Mouse (Mus musculus): ENCODE data around the gene Sorcs2. TPM values are rescaled to one million over a fixed set of nuclear protein-coding genes. Genes with fewer than 3 reads are reported as not detected.

Sorcs2 gene
- polyA plus RNA-seq, 1 experiment from 2014 or later: 3.1 TPM

- H3K9me3 ChIP-seq (ENCODE audit: control insufficient read depth, low read length): no peaks in the 10 kb centered on the region
- no peak overlapping the region for H3K4me2 ChIP-seq (replicated peaks; ENCODE audit: low read depth)
- H3K36me3 ChIP-seq (ENCODE audit: control insufficient read depth, insufficient read depth, low read length): no peaks in the 10 kb centered on the region
- no peak overlapping the region for H3K27ac ChIP-seq (replicated peaks)
- ATAC-seq (ENCODE audit: low FRiP score, low TSS enrichment) (no peak), DNase-seq (ENCODE audit: low spot score) (no peak)
- no peaks in the 10 kb centered on the region for H3K27me3 ChIP-seq (ENCODE audit: control insufficient read depth, insufficient read depth, low read length)
- H3K4me1 ChIP-seq (replicated peaks; ENCODE audit: control insufficient read depth, insufficient read depth): no peaks in the 10 kb centered on the region
- WGBS: 80% methylated on average over 5 of the region's 5 CpGs
- no peak for TF ChIP-seq EP300 (optimal IDR thresholded peaks at IDR 0.05)
- no peak for TF ChIP-seq CTCF (IDR thresholded peaks at IDR 0.05; ENCODE audit: low read depth)
- H3K9ac ChIP-seq (ENCODE audit: low read length): no peak overlapping the region
- no peak overlapping the region for H3K4me3 ChIP-seq (ENCODE audit: low read depth, low read length)
Measured at GRCm38 (mm10) chr5:36179708-36180107, 218.2 kb downstream of the Sorcs2 start.

GRCm38 (mm10) chr5:36178785-36179184 lies 219.2 kb downstream of the Sorcs2 start:
- TF ChIP-seq CTCF (IDR thresholded peaks at IDR 0.05; ENCODE audit: low read depth): no peak
- TF ChIP-seq EP300 (optimal IDR thresholded peaks at IDR 0.05): no peak
- H3K9ac ChIP-seq (ENCODE audit: low read length): no peak overlapping the region
- H3K4me3 ChIP-seq (ENCODE audit: low read depth, low read length): no peak overlapping the region
- no peaks in the 10 kb centered on the region for H3K9me3 ChIP-seq (ENCODE audit: control insufficient read depth, low read length)
- no peaks in the 10 kb centered on the region for H3K27me3 ChIP-seq (ENCODE audit: control insufficient read depth, insufficient read depth, low read length)
- 90% methylated on average over 3 of the region's 3 CpGs for WGBS
- no peaks in the 10 kb centered on the region for H3K36me3 ChIP-seq (ENCODE audit: control insufficient read depth, insufficient read depth, low read length)
- no peak overlapping the region for H3K4me2 ChIP-seq (replicated peaks; ENCODE audit: low read depth)
- no peaks in the 10 kb centered on the region for H3K4me1 ChIP-seq (replicated peaks; ENCODE audit: control insufficient read depth, insufficient read depth)
- H3K27ac ChIP-seq (replicated peaks): no peak overlapping the region
- DNase-seq (ENCODE audit: low spot score) (no peak), ATAC-seq (ENCODE audit: low FRiP score, low TSS enrichment) (no peak)

DNA sequence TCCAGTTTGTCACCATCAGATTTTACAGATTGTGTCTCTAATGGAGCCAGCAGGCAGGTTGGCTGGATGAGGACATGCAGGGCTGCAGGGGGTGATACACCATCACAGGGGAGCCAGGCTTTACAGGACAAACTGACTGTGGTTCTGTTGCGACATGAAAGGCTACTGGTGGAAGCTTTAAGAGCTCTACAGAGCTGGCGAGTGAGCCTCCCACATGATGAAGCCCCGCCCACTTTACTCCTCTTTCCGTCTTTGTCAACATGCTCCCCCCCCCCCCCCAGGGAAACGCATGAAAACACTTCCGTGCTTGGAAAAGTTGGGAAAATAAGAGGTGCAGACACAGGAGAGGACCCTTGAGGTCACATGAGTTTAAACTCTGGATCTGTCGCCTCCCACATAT lies 219.7 kb downstream of the Sorcs2 start:
- no peaks in the 10 kb centered on the region for H3K9me3 ChIP-seq (ENCODE audit: control insufficient read depth, low read length)
- H3K4me1 ChIP-seq (replicated peaks; ENCODE audit: control insufficient read depth, insufficient read depth): no peaks in the 10 kb centered on the region
- H3K4me2 ChIP-seq (replicated peaks; ENCODE audit: low read depth): no peak overlapping the region
- no peak overlapping the region for H3K9ac ChIP-seq (ENCODE audit: low read length)
- WGBS: 48% methylated on average over 7 of the region's 7 CpGs
- no peaks in the 10 kb centered on the region for H3K27me3 ChIP-seq (ENCODE audit: control insufficient read depth, insufficient read depth, low read length)
- no peak overlapping the region for H3K27ac ChIP-seq (replicated peaks)
- ATAC-seq (ENCODE audit: low FRiP score, low TSS enrichment) (no peak), DNase-seq (ENCODE audit: low spot score) (no peak)
- TF ChIP-seq CTCF (IDR thresholded peaks at IDR 0.05; ENCODE audit: low read depth) (no peak), EP300 (optimal IDR thresholded peaks at IDR 0.05) (no peak)
- no peak overlapping the region for H3K4me3 ChIP-seq (ENCODE audit: low read depth, low read length)
- no peaks in the 10 kb centered on the region for H3K36me3 ChIP-seq (ENCODE audit: control insufficient read depth, insufficient read depth, low read length)

GRCm38 (mm10) chr5:36176873-36177272 lies 221.1 kb downstream of the Sorcs2 start:
- Histone ChIP-seq H3K4me1 (replicated peaks; ENCODE audit: control insufficient read depth, insufficient read depth) (no peaks in the 10 kb centered on the region), H3K4me2 (replicated peaks; ENCODE audit: low read depth) (no peak overlapping the region), H3K9me3 (ENCODE audit: control insufficient read depth, low read length) (no peaks in the 10 kb centered on the region), H3K27me3 (ENCODE audit: control insufficient read depth, insufficient read depth, low read length) (no peaks in the 10 kb centered on the region), H3K36me3 (ENCODE audit: control insufficient read depth, insufficient read depth, low read length) (no peaks in the 10 kb centered on the region), H3K4me3 (ENCODE audit: low read depth, low read length) (no peak overlapping the region), H3K9ac (ENCODE audit: low read length) (no peak overlapping the region), H3K27ac (replicated peaks) (no peak overlapping the region)
- 94% methylated on average over 4 of the region's 4 CpGs for WGBS
- TF ChIP-seq CTCF (IDR thresholded peaks at IDR 0.05; ENCODE audit: low read depth) (no peak), EP300 (optimal IDR thresholded peaks at IDR 0.05) (no peak)
- DNase-seq (ENCODE audit: low spot score) (no peak), ATAC-seq (ENCODE audit: low FRiP score, low TSS enrichment) (no peak)

DNA sequence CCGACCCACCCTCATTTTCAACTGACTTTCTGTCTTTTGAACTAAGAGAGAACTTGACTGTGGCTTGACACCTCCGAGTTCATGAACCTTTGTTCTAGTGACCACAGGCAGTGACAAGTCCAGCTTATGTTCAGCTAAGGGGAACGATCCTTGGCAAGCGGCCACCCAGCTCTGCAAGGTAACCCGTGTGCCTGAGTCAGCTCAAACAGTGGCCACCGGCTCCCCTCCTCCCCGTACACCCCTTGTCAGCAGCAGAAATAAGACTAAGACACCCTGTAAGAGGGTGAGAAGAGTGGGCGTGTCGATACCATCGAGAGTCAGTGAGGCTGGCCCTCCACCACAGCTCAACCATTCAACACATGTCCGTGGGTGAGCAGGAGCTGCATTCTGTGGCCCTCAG lies 221.5 kb downstream of the Sorcs2 start:
- Histone ChIP-seq H3K27ac (replicated peaks) (no peak overlapping the region), H3K9me3 (ENCODE audit: control insufficient read depth, low read length) (no peaks in the 10 kb centered on the region), H3K36me3 (ENCODE audit: control insufficient read depth, insufficient read depth, low read length) (no peaks in the 10 kb centered on the region), H3K4me1 (replicated peaks; ENCODE audit: control insufficient read depth, insufficient read depth) (no peaks in the 10 kb centered on the region), H3K4me2 (replicated peaks; ENCODE audit: low read depth) (no peak overlapping the region), H3K4me3 (ENCODE audit: low read depth, low read length) (no peak overlapping the region), H3K27me3 (ENCODE audit: control insufficient read depth, insufficient read depth, low read length) (no peaks in the 10 kb centered on the region), H3K9ac (ENCODE audit: low read length) (no peak overlapping the region)
- DNase-seq (ENCODE audit: low spot score) (no peak), ATAC-seq (ENCODE audit: low FRiP score, low TSS enrichment) (no peak)
- 75% methylated on average over 11 of the region's 11 CpGs for WGBS
- TF ChIP-seq EP300 (optimal IDR thresholded peaks at IDR 0.05) (no peak), CTCF (IDR thresholded peaks at IDR 0.05; ENCODE audit: low read depth) (no peak)

- WGBS: 50% methylated on average over 9 of the region's 9 CpGs
- H3K4me3 ChIP-seq (ENCODE audit: low read depth, low read length): no peak overlapping the region
- H3K4me1 ChIP-seq (replicated peaks; ENCODE audit: control insufficient read depth, insufficient read depth): no peaks in the 10 kb centered on the region
- no peaks in the 10 kb centered on the region for H3K9me3 ChIP-seq (ENCODE audit: control insufficient read depth, low read length)
- DNase-seq (ENCODE audit: low spot score) (no peak), ATAC-seq (ENCODE audit: low FRiP score, low TSS enrichment) (no peak)
- H3K4me2 ChIP-seq (replicated peaks; ENCODE audit: low read depth): no peak overlapping the region
- H3K27me3 ChIP-seq (ENCODE audit: control insufficient read depth, insufficient read depth, low read length): no peaks in the 10 kb centered on the region
- no peak overlapping the region for H3K27ac ChIP-seq (replicated peaks)
- no peak for TF ChIP-seq EP300 (optimal IDR thresholded peaks at IDR 0.05)
- TF ChIP-seq CTCF (IDR thresholded peaks at IDR 0.05; ENCODE audit: low read depth): no peak
- no peaks in the 10 kb centered on the region for H3K36me3 ChIP-seq (ENCODE audit: control insufficient read depth, insufficient read depth, low read length)
- no peak overlapping the region for H3K9ac ChIP-seq (ENCODE audit: low read length)
Measured at GRCm38 (mm10) chr5:36174569-36175115, 223.3 kb downstream of the Sorcs2 start.

All from stomach, postnatal 0 days (tissue).